Mouse (Mus musculus): ENCODE measurements around the gene Sept9. TPM values are rescaled to one million over a fixed set of nuclear protein-coding genes. Genes with fewer than 3 reads are reported as not detected.
"Not testable (repeated sequence)": the region's sequence is repeated elsewhere in the genome, so short reads cannot be mapped to it uniquely, and the experiment has no call there.

Sept9 gene
- total and polyA plus RNA-seq, 2 experiments from 2014 or later = 112 TPM

DNA sequence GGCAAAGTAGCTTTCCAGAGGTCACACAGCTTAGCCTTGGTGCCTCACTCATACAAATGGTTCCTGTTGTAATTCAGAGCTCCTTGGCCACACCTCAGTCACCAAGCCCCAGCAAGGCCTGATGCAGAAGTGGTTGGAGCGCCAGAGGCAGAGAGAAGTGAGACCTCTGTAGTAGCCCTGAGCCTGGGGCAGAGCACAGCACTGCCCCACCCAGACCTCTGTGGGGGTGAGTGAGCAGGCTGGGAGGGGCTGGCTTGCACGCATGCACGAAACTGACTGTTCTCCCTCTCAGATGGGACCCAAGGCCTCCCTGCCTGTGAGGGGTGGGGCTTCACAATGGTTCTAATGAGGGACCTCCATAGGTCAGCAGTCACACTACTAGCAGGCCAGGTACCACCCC lies 121.0 kb downstream of the Sept9 start:
- Histone ChIP-seq H3K27me3 (ENCODE audit: insufficient read depth, low read length) (no peaks in the 10 kb centered on the region; the same call in 1 of the 2 replicates), H3K27ac (ENCODE audit: low read depth, low read length) (no peak overlapping the region), H3K4me1 (ENCODE audit: insufficient read depth) (0 out of 2 replicates have a peak, but pooled peaks cover 16% of the 10 kb centered on the region), H3K4me3 (ENCODE audit: low read depth, low read length) (no peak overlapping the region), H3K9ac (no peak overlapping the region), H3K4me2 (ENCODE audit: low read depth) (no peak overlapping the region), H3K9me3 (ENCODE audit: low read length) (no peaks in the 10 kb centered on the region), H3K36me3 (ENCODE audit: insufficient read depth) (no peaks in the 10 kb centered on the region)
- WGBS = 78% methylated on average over 3 of the region's 3 CpGs
- DNase-seq (no peak), ATAC-seq (no peak)
- TF ChIP-seq CTCF (IDR thresholded peaks at IDR 0.05; ENCODE audit: low read depth) = no peak

DNA sequence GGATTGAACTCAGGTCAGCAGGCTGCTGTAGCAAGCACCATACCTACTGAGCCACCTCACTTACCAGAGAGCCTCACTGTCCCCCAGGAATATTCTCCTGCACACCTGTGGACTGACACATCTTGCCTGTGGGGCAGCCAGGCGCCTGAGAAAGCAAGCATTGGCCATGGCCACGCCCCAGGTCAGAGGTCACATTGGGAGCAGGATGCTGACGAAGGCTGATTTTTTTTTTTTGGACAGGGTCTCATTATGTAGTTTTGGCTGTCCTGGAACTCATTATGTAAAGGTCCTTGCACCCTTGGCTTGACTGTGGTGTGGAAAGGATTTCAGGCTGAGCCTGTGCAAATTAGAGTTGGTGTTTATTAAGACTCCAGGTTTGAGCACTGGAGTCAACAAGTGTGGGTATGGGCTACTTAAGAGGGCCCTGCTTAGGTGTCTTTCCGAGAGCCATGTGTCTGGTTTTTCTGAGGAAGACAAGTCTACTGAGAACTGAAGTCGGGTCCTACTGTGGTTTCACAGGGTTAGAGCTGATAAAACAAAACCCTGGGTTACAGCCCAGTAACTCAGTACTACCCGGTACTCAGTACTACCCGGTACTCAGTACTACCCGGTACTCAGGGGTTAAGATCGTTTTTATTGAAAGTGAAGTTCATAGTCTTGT lies 122.0 kb downstream of the Sept9 start:
- no peaks in the 10 kb centered on the region; the same call in 1 of the 2 replicates for H3K27me3 ChIP-seq (ENCODE audit: insufficient read depth, low read length)
- no peak for TF ChIP-seq CTCF (IDR thresholded peaks at IDR 0.05; ENCODE audit: low read depth)
- H3K4me2 ChIP-seq (ENCODE audit: low read depth) = no peak overlapping the region
- H3K4me3 ChIP-seq (ENCODE audit: low read depth, low read length) = no peak overlapping the region
- no peak for ATAC-seq
- no peak overlapping the region for H3K27ac ChIP-seq (ENCODE audit: low read depth, low read length)
- H3K9ac ChIP-seq = no peak overlapping the region
- no peaks in the 10 kb centered on the region for H3K36me3 ChIP-seq (ENCODE audit: insufficient read depth)
- no peak for DNase-seq
- no peaks in the 10 kb centered on the region for H3K9me3 ChIP-seq (ENCODE audit: low read length)
- WGBS = 77% methylated on average over 9 of the region's 9 CpGs
- H3K4me1 ChIP-seq (ENCODE audit: insufficient read depth) = 0 out of 2 replicates have a peak, but pooled peaks cover 16% of the 10 kb centered on the region

DNA sequence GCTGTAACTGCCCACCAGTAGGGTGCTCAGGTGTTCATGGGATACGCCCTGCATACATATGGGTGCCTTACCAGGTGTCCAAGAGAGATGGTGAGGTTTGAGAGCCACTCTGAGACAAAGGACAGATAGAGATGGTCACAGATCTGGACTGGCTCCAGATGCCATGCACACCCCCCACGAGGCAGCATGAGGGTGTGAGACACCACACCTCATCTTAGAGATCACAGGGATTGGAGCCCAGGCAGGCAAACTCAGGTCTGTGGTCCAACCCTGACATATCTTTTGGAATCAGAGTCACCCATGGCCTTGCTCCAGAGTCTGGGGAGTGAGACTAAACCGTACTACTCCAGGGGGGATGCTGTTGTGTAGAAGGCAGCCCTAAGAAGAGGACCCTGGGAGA lies 122.8 kb downstream of the Sept9 start:
- 82% methylated on average over 3 of the region's 3 CpGs for WGBS
- H3K4me1 ChIP-seq (ENCODE audit: insufficient read depth) = peaks cover 17% of the 10 kb centered on the region; the same call in 1 of the 2 replicates
- H3K9ac ChIP-seq = no peak overlapping the region
- TF ChIP-seq CTCF (IDR thresholded peaks at IDR 0.05; ENCODE audit: low read depth) = no peak
- H3K9me3 ChIP-seq (ENCODE audit: low read length) = no peaks in the 10 kb centered on the region
- H3K27ac ChIP-seq (ENCODE audit: low read depth, low read length) = no peak overlapping the region
- H3K4me3 ChIP-seq (ENCODE audit: low read depth, low read length) = no peak overlapping the region
- H3K4me2 ChIP-seq (ENCODE audit: low read depth) = no peak overlapping the region
- no peak for DNase-seq
- no peaks in the 10 kb centered on the region; the same call in 1 of the 2 replicates for H3K27me3 ChIP-seq (ENCODE audit: insufficient read depth, low read length)
- ATAC-seq = no peak
- H3K36me3 ChIP-seq (ENCODE audit: insufficient read depth) = no peaks in the 10 kb centered on the region

DNA sequence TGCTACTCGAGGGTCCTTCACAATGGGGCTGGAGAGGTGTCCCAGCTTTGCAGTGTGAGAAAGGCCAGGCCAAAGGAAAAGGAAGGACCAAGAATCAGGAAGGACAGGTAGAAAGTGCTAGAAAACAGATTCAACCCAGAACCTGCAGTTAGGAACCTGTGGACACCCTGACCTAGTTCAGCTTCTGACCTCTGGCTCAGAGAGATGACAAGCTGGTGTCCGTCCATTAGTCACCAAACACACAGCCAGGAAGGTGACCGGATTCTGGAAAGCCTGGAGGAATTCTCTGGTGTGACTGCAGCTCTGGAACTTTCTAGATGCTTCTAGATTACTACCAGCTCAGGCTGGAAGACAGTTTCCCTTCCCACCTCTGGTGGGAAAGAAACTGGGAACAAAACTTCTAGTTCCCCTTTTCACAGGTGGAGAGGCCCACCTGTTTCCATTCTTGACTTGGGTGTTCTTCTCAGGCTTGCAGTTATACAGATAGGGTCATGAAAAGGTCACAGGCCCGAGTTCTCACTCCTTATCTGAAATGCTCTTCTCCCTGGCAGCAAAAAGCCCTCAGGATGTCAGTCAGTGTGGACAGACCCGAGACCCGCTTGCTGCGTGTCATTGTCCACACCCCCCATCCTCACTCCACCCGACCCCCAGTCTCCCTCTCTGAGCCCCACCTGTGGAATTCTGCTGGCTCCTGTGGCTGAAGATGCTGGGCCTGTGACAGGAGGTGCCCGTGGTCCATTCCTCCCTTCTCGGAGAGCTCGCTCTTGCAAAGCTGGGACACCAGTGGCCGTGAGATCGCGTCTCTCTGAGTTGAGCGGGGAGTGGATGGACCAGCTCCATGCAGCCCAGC lies 123.5 kb downstream of the Sept9 start:
- DNase-seq = no peak
- no peak overlapping the region for H3K4me3 ChIP-seq (ENCODE audit: low read depth, low read length)
- H3K27ac ChIP-seq (ENCODE audit: low read depth, low read length) = no peak overlapping the region
- TF ChIP-seq CTCF (IDR thresholded peaks at IDR 0.05; ENCODE audit: low read depth) = no peak
- H3K36me3 ChIP-seq (ENCODE audit: insufficient read depth) = no peaks in the 10 kb centered on the region
- WGBS = 90% methylated on average over 15 of the region's 15 CpGs
- H3K9ac ChIP-seq = no peak overlapping the region
- no peaks in the 10 kb centered on the region; the same call in 1 of the 2 replicates for H3K27me3 ChIP-seq (ENCODE audit: insufficient read depth, low read length)
- H3K4me1 ChIP-seq (ENCODE audit: insufficient read depth) = peaks cover 13% of the 10 kb centered on the region; the same call in 1 of the 2 replicates
- no peak overlapping the region for H3K4me2 ChIP-seq (ENCODE audit: low read depth)
- no peaks in the 10 kb centered on the region for H3K9me3 ChIP-seq (ENCODE audit: low read length)
- no peak for ATAC-seq

DNA sequence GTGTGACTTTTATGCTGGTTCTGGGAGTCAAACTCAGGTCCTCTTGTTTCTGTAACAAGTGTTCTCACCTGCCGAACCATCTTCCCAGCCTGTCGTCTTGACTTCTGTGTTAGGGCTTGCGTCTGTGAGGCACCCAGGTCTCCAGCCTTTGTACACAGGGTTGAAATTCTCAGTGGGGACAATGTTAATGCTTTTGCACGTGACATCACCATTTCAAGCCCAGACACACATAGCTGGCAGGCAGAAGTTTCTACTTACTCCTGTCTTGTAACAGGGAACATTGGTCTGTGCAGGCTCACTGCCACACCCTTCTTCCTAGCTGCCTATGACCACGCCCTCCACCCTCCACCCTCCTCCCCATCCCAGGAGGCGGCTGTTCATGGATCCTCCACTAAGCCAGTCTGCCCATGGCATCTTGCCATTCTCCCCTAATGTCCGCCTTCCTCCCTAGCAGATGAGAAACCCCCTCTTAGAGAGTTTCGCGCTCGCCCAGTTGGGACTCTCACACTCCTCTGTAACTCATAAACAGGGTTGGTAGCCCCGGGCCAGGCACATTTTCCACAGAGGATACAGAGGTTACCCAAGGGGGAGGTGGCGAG lies 124.6 kb downstream of the Sept9 start:
- Histone ChIP-seq H3K9me3 (ENCODE audit: low read length) (no peaks in the 10 kb centered on the region), H3K4me2 (ENCODE audit: low read depth) (no peak overlapping the region), H3K27ac (ENCODE audit: low read depth, low read length) (0 out of 2 replicates have a peak overlapping the region, but pooled peaks have one; percentile 21), H3K4me3 (ENCODE audit: low read depth, low read length) (no peak overlapping the region), H3K27me3 (ENCODE audit: insufficient read depth, low read length) (no peaks in the 10 kb centered on the region), H3K4me1 (ENCODE audit: insufficient read depth) (peaks cover 9% of the 10 kb centered on the region; the same call in 1 of the 2 replicates), H3K36me3 (ENCODE audit: insufficient read depth) (no peaks in the 10 kb centered on the region), H3K9ac (no peak overlapping the region)
- DNase-seq (no peak), ATAC-seq (no peak)
- TF ChIP-seq CTCF (IDR thresholded peaks at IDR 0.05; ENCODE audit: low read depth) = no peak
- WGBS = 59% methylated on average over 12 of the region's 12 CpGs

DNA sequence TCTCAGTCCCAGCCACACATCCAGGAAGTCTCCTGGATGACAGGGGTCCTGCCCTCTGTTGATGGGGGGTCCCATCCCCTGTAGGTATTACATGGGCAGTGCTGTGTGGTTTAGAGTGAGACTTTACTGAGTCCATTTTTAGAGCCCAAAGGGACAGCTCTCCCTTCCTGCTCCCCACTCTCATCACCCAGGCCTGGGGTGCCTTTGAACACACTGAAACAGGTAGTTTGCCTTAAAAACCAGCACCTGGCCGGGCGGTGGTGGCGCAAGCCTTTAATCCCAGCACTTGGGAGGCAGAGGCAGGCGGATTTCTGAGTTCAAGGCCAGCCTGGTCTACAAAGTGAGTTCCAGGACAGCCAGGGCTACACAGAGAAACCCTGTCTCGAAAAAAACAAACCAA lies 125.3 kb downstream of the Sept9 start:
- ATAC-seq; H3K27me3 ChIP-seq (ENCODE audit: insufficient read depth, low read length); H3K4me1 ChIP-seq (ENCODE audit: insufficient read depth); DNase-seq; H3K9ac ChIP-seq; H3K9me3 ChIP-seq (ENCODE audit: low read length); H3K36me3 ChIP-seq (ENCODE audit: insufficient read depth); H3K4me3 ChIP-seq (ENCODE audit: low read depth, low read length); H3K27ac ChIP-seq (ENCODE audit: low read depth, low read length); H3K4me2 ChIP-seq (ENCODE audit: low read depth): not testable (repeated sequence)
- WGBS = 93% methylated on average over 5 of the region's 5 CpGs

DNA sequence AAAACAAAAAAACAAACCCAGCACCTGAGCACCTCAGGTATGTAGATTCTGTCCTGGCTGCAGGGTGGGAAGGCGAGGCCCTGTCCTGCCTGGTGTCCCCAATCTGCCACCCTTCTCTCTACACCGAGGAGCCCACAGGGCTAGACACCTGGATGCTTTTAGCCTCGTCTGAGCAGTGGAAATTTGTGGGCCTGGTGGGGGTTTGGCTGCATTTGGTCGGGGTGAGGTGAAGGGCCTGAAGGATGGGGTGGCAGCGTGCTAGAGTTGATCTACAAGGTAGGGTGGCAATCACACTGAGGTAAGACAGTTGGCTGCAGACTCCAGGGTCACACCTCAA lies 125.6 kb downstream of the Sept9 start:
- Histone ChIP-seq H3K27me3 (ENCODE audit: insufficient read depth, low read length) (no peaks in the 10 kb centered on the region), H3K4me1 (ENCODE audit: insufficient read depth) (peaks cover 9% of the 10 kb centered on the region; the same call in 1 of the 2 replicates), H3K36me3 (ENCODE audit: insufficient read depth) (no peaks in the 10 kb centered on the region), H3K9me3 (ENCODE audit: low read length) (no peaks in the 10 kb centered on the region), H3K4me2 (ENCODE audit: low read depth) (no peak overlapping the region), H3K27ac (ENCODE audit: low read depth, low read length) (no peak overlapping the region), H3K4me3 (ENCODE audit: low read depth, low read length) (no peak overlapping the region), H3K9ac (no peak overlapping the region)
- no peak for DNase-seq
- ATAC-seq = no peak
- no peak for TF ChIP-seq CTCF (IDR thresholded peaks at IDR 0.05; ENCODE audit: low read depth)
- WGBS = 86% methylated on average over 5 of the region's 5 CpGs
